Comparison of ENCODE assay signal across 20 mouse cellular contexts in the genomic region with DNA sequence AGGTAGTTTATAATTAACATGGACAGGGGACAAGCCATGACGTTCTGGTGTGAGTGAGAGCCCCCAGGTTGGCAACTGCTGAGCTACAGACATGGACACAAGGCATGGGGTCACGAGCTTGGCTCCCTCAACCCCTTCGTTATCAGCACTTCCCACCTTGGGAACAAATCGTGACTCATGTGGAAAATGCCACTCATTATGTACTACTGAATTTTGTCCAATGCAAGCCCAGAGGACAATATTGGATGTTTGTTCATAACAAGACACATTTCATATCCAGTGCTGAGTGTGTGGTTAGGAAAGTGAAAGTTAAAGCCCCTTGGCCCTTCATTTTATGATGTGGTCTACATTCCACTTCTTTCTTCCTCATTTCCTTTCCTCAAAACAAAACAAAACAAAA.
DNase-seq lines count a peak whose midpoint lies in the region; ATAC-seq and TF ChIP-seq lines count a peak whose summit lies in the region.
"Had no signal": no experiment of that assay in that cellular context is flagged by ENCODE, and none has a peak within 500 bp of the region (broad histone marks: within the 10 kb centered on the region; RNA-seq: fewer than 3 reads in every experiment).

No protein-coding gene starts in this region.

- H3K36me3 ChIP-seq in liver, adult 2 months (ENCODE audit: control insufficient read depth, insufficient read depth, low read length), result no peaks in the 10 kb centered on the region
- no peaks in the 10 kb centered on the region for H3K36me3 ChIP-seq in liver, postnatal 0 days (replicated peaks; ENCODE audit: insufficient read depth, low read length)
- no peaks in the 10 kb centered on the region for H3K36me3 ChIP-seq in stomach, postnatal 0 days (ENCODE audit: control insufficient read depth, insufficient read depth, low read length)
- H3K36me3 ChIP-seq: embryonic facial prominence, embryonic 12.5 days; hindbrain, embryonic 15.5 days; liver, embryonic 15.5 days had no signal

- H3K4me1 ChIP-seq in liver, adult 2 months (ENCODE audit: control insufficient read depth, insufficient read depth, low read length), result no peaks in the 10 kb centered on the region
- no peaks in the 10 kb centered on the region for H3K4me1 ChIP-seq in liver, postnatal 0 days (ENCODE audit: insufficient read depth)
- no peaks in the 10 kb centered on the region for H3K4me1 ChIP-seq in stomach, postnatal 0 days (replicated peaks; ENCODE audit: control insufficient read depth, insufficient read depth)
- H3K4me1 ChIP-seq: embryonic facial prominence, embryonic 12.5 days; forebrain, embryonic 13.5 days; hindbrain, embryonic 15.5 days; liver, embryonic 15.5 days had no signal

- no peaks in the 10 kb centered on the region for H3K27me3 ChIP-seq in liver, adult 2 months (ENCODE audit: control insufficient read depth, insufficient read depth, low read length)
- no peaks in the 10 kb centered on the region for H3K27me3 ChIP-seq in liver, postnatal 0 days (ENCODE audit: insufficient read depth, low read length)
- no peaks in the 10 kb centered on the region for H3K27me3 ChIP-seq in stomach, postnatal 0 days (ENCODE audit: control insufficient read depth, insufficient read depth, low read length)
- H3K27me3 ChIP-seq: embryonic facial prominence, embryonic 12.5 days; forebrain, embryonic 13.5 days; hindbrain, embryonic 15.5 days; liver, embryonic 15.5 days had no signal

- peak; percentile 23 for DNase-seq in heart, adult 8-10 months (ENCODE audit: low spot score)
- no peak for DNase-seq in heart, postnatal 14 days
- DNase-seq in liver, adult 2 months (ENCODE audit: extremely low read depth, low read depth, low spot score), result peak; percentile 11
- DNase-seq in liver, postnatal 0 days, result no peak
- peak; percentile 16 for DNase-seq in heart, postnatal 25 days (ENCODE audit: low spot score)
- DNase-seq in stomach, postnatal 0 days (ENCODE audit: low spot score), result peak; percentile 50
- DNase-seq in spleen, postnatal 14 days (ENCODE audit: low spot score in 2 of 2), result no peak
- DNase-seq in layer of hippocampus, adult 9-11 months, result no peak
- DNase-seq: adrenal gland, postnatal 10 days; cerebellum, adult 9-10 months; gastrocnemius, postnatal 25 days; lung, postnatal 10 days had no signal

- no peak for ATAC-seq in liver, postnatal 0 days
- ATAC-seq in stomach, postnatal 0 days (ENCODE audit: low FRiP score, low TSS enrichment), result peak; percentile 73
- ATAC-seq: activated CD4-positive, CD25-positive, alpha-beta regulatory T cell, adult 4 months; forebrain, embryonic 13.5 days; intestine, postnatal 0 days; midbrain, embryonic 16.5 days had no signal

- no peak overlapping the region for H3K9ac ChIP-seq in liver, adult 2 months (ENCODE audit: low read depth, low read length)
- H3K9ac ChIP-seq in liver, postnatal 0 days (replicated peaks), result no peak overlapping the region
- no peak overlapping the region for H3K9ac ChIP-seq in stomach, postnatal 0 days (ENCODE audit: low read length)
- H3K9ac ChIP-seq: embryonic facial prominence, embryonic 12.5 days; forebrain, embryonic 13.5 days; hindbrain, embryonic 15.5 days; liver, embryonic 15.5 days had no signal

- H3K27ac ChIP-seq in liver, adult 2 months (replicated peaks; ENCODE audit: insufficient read depth, low read depth, low read length), result no peak overlapping the region
- no peak overlapping the region for H3K27ac ChIP-seq in liver, postnatal 0 days (ENCODE audit: low read depth)
- no peak overlapping the region for H3K27ac ChIP-seq in stomach, postnatal 0 days (replicated peaks)
- H3K27ac ChIP-seq: embryonic facial prominence, embryonic 12.5 days; forebrain, embryonic 13.5 days; hindbrain, embryonic 15.5 days; liver, embryonic 15.5 days had no signal

- TF ChIP-seq POLR2A in liver, adult 2 months (IDR thresholded peaks at IDR 0.05; ENCODE audit: extremely low read depth, insufficient read depth, low read length), result no peak

- no peak for TF ChIP-seq CTCF in liver, adult 2 months (IDR thresholded peaks at IDR 0.05; ENCODE audit: low read depth, low read length)
- no peak for TF ChIP-seq CTCF in liver, postnatal 0 days (IDR thresholded peaks at IDR 0.05; ENCODE audit: low read depth)
- TF ChIP-seq CTCF in stomach, postnatal 0 days (IDR thresholded peaks at IDR 0.05; ENCODE audit: low read depth), result no peak

- H3K4me2 ChIP-seq in liver, postnatal 0 days (ENCODE audit: low read depth, low read length), result no peak overlapping the region
- no peak overlapping the region for H3K4me2 ChIP-seq in stomach, postnatal 0 days (replicated peaks; ENCODE audit: low read depth)
- H3K4me2 ChIP-seq: embryonic facial prominence, embryonic 12.5 days; forebrain, embryonic 13.5 days; hindbrain, embryonic 15.5 days; liver, embryonic 15.5 days had no signal

- no peak for TF ChIP-seq EP300 in liver, postnatal 0 days (IDR thresholded peaks at IDR 0.05; ENCODE audit: low read depth)
- no peak for TF ChIP-seq EP300 in stomach, postnatal 0 days (optimal IDR thresholded peaks at IDR 0.05)

- no peaks in the 10 kb centered on the region for H3K79me2 ChIP-seq in liver, adult 2 months (ENCODE audit: control insufficient read depth, insufficient read depth, low read length)

- intact Hi-C loops in heart, postnatal 14 days (cut with DNase I), result no loop called here
- intact Hi-C loops in heart, postnatal 25 days (cut with DNase I), result no loop called here

- H3K9me3 ChIP-seq in liver, postnatal 0 days (ENCODE audit: low read length), result no peaks in the 10 kb centered on the region
- H3K9me3 ChIP-seq in stomach, postnatal 0 days (ENCODE audit: control insufficient read depth, low read length), result no peaks in the 10 kb centered on the region
- H3K9me3 ChIP-seq: embryonic facial prominence, embryonic 12.5 days; forebrain, embryonic 13.5 days; hindbrain, embryonic 15.5 days; liver, embryonic 15.5 days had no signal

- WGBS in liver, adult 2 months, result 63% methylated on average over 4 of the region's 4 CpGs
- WGBS in liver, postnatal 0 days (ENCODE audit: insufficient replicate concordance), result 42% methylated on average over 4 of the region's 4 CpGs
- WGBS in stomach, postnatal 0 days, result 66% methylated on average over 4 of the region's 4 CpGs

- H3K4me3 ChIP-seq in liver, adult 2 months (ENCODE audit: insufficient read depth, low read depth, low read length), result no peak overlapping the region
- H3K4me3 ChIP-seq in liver, postnatal 0 days (ENCODE audit: low read depth, low read length), result no peak overlapping the region
- H3K4me3 ChIP-seq in stomach, postnatal 0 days (ENCODE audit: low read depth, low read length), result no peak overlapping the region
- H3K4me3 ChIP-seq: embryonic facial prominence, embryonic 12.5 days; erythroblast, embryonic 14.5 days; forebrain, embryonic 13.5 days; hindbrain, embryonic 15.5 days; liver, embryonic 15.5 days had no signal

Comparison
In these comparisons a context has a peak if more than half of its experiments do, and no peak if none do; other contexts are left out.
1. DNase-seq: peak in heart, adult 8-10 months (single experiment), liver, adult 2 months (single experiment), heart, postnatal 25 days (single experiment) and stomach, postnatal 0 days (single experiment); none in heart, postnatal 14 days (0 of 2), liver, postnatal 0 days (single experiment), spleen, postnatal 14 days (0 of 2) and layer of hippocampus, adult 9-11 months (single experiment).